Mouse (Mus musculus): ENCODE measurements around the gene Nelfe. TPM values are rescaled to one million over a fixed set of nuclear protein-coding genes. Genes with fewer than 3 reads are reported as not detected.

The Nelfe gene
- total and polyA plus RNA-seq, 2 experiments from 2014 or later, result 32.9 to 63.5 TPM

GRCm38 (mm10) chr17:34836155-34836855, 13.9 kb upstream of the Nelfe start:
- DNase-seq (ENCODE audit: low spot score), result no peak
- peak overlapping the region; percentile 69 for H3K9ac ChIP-seq (replicated peaks; ENCODE audit: low read length)
- H3K4me1 ChIP-seq (ENCODE audit: insufficient read depth, low read length), result peaks cover 13% of the 10 kb centered on the region; the same call in 1 of the 2 replicates
- peak; percentile 83 for ATAC-seq
- no peak for TF ChIP-seq CTCF (IDR thresholded peaks at IDR 0.05; ENCODE audit: low read depth)
- WGBS, result 3% methylated on average over 47 of the region's 48 CpGs
- H3K9me3 ChIP-seq (ENCODE audit: low read length), result no peaks in the 10 kb centered on the region
- no peaks in the 10 kb centered on the region for H3K27me3 ChIP-seq (ENCODE audit: insufficient read depth, low read length)
- peak overlapping the region; percentile 88 for H3K4me2 ChIP-seq (ENCODE audit: low read depth, low read length)
- peak overlapping the region; percentile 66 for H3K4me3 ChIP-seq (ENCODE audit: low read length)
- H3K36me3 ChIP-seq (ENCODE audit: insufficient read depth, low read length), result peaks cover 24% of the 10 kb centered on the region
- H3K27ac ChIP-seq, result peak overlapping the region; percentile 74

DNA sequence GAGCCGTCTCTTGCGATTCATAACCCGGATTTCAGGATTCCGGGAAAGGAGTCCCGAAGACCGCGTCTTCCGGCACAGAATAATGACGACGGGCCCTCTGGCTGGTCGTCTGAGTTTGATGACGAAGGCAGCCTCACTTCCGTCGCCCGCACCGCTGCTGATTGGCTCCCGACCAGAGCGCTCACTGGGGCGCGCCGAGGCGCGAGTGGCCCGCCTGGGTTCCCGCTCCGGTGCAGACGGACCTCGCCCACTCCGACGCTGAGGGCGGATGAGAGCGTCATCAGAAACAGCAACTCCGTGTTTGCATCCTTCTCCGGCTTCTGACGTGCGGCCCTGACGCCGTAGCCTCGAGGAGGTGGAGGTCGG, 13.4 kb upstream of the Nelfe start, which contains the start of the genes Stk19 and Dxo:
Gene Stk19, minus strand, starts transcription at position 90 of the 366 bp plus-strand sequence.
Gene Dxo, plus strand, starts transcription at position 164 of the 366 bp plus-strand sequence.
- TF ChIP-seq CTCF (IDR thresholded peaks at IDR 0.05; ENCODE audit: low read depth), result no peak
- DNase-seq (ENCODE audit: low spot score) (peak; percentile 99), ATAC-seq (peak; percentile 93)
- peak within 1 kb of the TSS; percentile 88 for H3K4me2 ChIP-seq (ENCODE audit: low read depth, low read length)
- peak within 1 kb of the TSS; percentile 66 for H3K4me3 ChIP-seq (ENCODE audit: low read length)
- H3K4me1 ChIP-seq (ENCODE audit: insufficient read depth, low read length), result peaks cover 13% of the 10 kb centered on the region; the same call in 1 of the 2 replicates
- H3K9me3 ChIP-seq (ENCODE audit: low read length), result no peaks in the 10 kb centered on the region
- no peaks in the 10 kb centered on the region for H3K27me3 ChIP-seq (ENCODE audit: insufficient read depth, low read length)
- peak within 1 kb of the TSS; percentile 74 for H3K27ac ChIP-seq
- H3K36me3 ChIP-seq (ENCODE audit: insufficient read depth, low read length), result peaks cover 30% of the 10 kb centered on the region
- WGBS, result under 1% methylated on average over 40 of the region's 40 CpGs
- H3K9ac ChIP-seq (replicated peaks; ENCODE audit: low read length), result peak within 1 kb of the TSS; percentile 69

DNA sequence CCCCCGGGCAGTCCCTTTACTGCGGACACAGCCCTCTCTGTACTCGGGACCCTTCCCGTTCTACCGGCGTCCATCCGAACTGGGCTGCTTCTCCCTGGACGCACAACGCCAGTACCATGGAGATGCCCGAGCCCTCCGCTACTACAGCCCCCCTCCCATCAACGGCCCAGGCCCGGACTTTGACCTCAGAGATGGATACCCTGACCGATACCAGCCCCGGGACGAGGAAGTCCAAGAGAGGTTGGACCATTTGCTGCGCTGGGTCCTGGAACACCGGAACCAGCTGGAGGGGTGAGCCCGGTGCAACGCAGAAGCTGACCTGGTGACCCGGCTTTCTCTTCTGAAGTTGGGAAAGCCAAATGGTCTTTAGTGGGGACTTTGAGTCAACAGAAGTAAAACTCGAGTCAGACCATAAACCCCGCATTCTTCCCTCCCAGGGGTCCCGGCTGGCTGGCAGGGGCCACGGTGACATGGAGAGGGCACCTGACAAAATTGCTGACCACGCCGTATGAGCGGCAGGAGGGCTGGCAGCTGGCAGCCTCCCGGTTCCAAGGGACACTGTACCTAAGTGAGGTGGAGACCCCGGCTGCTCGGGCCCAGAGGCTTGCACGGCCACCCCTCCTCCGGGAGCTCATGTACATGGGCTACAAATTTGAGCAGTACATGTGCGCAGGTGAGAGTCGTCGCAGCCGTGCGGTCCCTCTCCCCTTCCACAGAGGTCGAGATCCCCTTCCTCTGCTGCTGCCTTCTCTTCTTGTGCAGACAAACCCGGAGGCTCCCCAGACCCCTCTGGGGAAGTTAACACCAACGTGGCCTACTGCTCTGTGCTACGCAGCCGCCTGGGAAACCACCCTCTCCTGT, 12.5 kb upstream of the Nelfe start:
- H3K36me3 ChIP-seq (ENCODE audit: insufficient read depth, low read length), result peaks cover 34% of the 10 kb centered on the region
- H3K9ac ChIP-seq (replicated peaks; ENCODE audit: low read length), result peak overlapping the region; percentile 69
- no peaks in the 10 kb centered on the region for H3K27me3 ChIP-seq (ENCODE audit: insufficient read depth, low read length)
- no peak overlapping the region for H3K27ac ChIP-seq
- no peak for DNase-seq (ENCODE audit: low spot score)
- 38% methylated on average over 42 of the region's 43 CpGs for WGBS
- no peaks in the 10 kb centered on the region for H3K9me3 ChIP-seq (ENCODE audit: low read length)
- ATAC-seq, result peak; percentile 1
- H3K4me3 ChIP-seq (ENCODE audit: low read length), result peak overlapping the region; percentile 66
- H3K4me2 ChIP-seq (ENCODE audit: low read depth, low read length), result peak overlapping the region; percentile 88
- TF ChIP-seq CTCF (IDR thresholded peaks at IDR 0.05; ENCODE audit: low read depth), result no peak
- peaks cover 13% of the 10 kb centered on the region; the same call in 1 of the 2 replicates for H3K4me1 ChIP-seq (ENCODE audit: insufficient read depth, low read length)

DNA sequence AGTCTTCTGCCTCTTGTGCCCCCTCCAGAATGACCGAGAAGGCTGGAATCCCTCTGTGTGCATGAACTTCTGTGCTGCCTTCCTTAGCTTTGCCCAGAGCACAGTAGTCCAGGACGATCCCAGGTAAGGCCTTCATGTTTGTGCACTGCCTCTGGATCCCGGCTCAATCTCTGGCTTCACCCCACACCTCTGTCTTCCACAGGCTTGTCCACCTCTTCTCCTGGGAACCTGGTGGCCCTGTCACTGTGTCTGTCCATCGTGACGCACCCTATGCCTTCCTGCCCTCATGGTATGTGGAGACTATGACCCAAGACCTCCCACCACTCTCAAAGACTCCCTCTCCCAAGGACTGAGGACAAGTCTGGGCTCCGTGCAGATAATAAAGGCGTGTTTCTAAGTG, 11.4 kb upstream of the Nelfe start:
- no peaks in the 10 kb centered on the region for H3K27me3 ChIP-seq (ENCODE audit: insufficient read depth, low read length)
- no peaks in the 10 kb centered on the region for H3K9me3 ChIP-seq (ENCODE audit: low read length)
- 85% methylated on average over 7 of the region's 7 CpGs for WGBS
- DNase-seq (ENCODE audit: low spot score) (no peak), ATAC-seq (no peak)
- no peak for TF ChIP-seq CTCF (IDR thresholded peaks at IDR 0.05; ENCODE audit: low read depth)
- no peak overlapping the region for H3K27ac ChIP-seq
- H3K9ac ChIP-seq (replicated peaks; ENCODE audit: low read length), result no peak overlapping the region
- peaks cover 44% of the 10 kb centered on the region for H3K36me3 ChIP-seq (ENCODE audit: insufficient read depth, low read length)
- H3K4me3 ChIP-seq (ENCODE audit: low read length), result no peak overlapping the region
- peaks cover 13% of the 10 kb centered on the region; the same call in 1 of the 2 replicates for H3K4me1 ChIP-seq (ENCODE audit: insufficient read depth, low read length)
- H3K4me2 ChIP-seq (ENCODE audit: low read depth, low read length), result no peak overlapping the region

DNA sequence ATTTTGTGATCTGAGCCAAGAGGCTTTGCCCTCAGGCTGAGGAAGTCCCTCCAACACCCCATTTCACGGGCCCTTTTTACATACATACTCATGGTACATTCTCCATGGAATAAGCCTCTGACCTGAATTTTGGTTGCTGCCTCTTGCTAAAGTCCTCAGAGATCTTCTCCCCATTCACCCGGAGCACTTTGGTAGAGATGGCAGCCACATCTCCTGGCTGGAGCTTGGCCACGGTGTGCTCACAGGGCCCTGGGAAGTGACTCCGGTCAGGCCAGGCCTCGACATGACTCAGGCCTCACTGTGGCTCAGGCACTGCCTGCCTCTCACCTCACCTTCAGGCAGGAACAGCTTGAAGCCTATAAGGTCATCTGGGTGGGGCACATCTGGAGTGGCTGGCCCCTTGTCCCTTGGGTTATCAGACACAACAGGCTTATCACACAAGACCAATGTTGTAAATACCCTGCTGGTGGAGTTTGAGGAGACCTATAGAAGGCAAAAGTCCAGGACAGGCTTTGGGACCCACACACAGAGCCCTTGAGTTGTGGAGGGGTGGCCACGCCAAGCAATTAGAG, 9.4 kb upstream of the Nelfe start:
- H3K9me3 ChIP-seq (ENCODE audit: low read length), result no peaks in the 10 kb centered on the region
- no peak overlapping the region for H3K4me3 ChIP-seq (ENCODE audit: low read length)
- H3K27me3 ChIP-seq (ENCODE audit: insufficient read depth, low read length), result no peaks in the 10 kb centered on the region
- H3K4me2 ChIP-seq (ENCODE audit: low read depth, low read length), result no peak overlapping the region
- H3K4me1 ChIP-seq (ENCODE audit: insufficient read depth, low read length), result peaks cover 11% of the 10 kb centered on the region; the same call in 1 of the 2 replicates
- WGBS, result 85% methylated on average over 6 of the region's 6 CpGs
- no peak overlapping the region for H3K9ac ChIP-seq (replicated peaks; ENCODE audit: low read length)
- H3K27ac ChIP-seq, result no peak overlapping the region
- DNase-seq (ENCODE audit: low spot score) (no peak), ATAC-seq (no peak)
- H3K36me3 ChIP-seq (ENCODE audit: insufficient read depth, low read length), result peaks cover 52% of the 10 kb centered on the region
- TF ChIP-seq CTCF (IDR thresholded peaks at IDR 0.05; ENCODE audit: low read depth), result no peak

- TF ChIP-seq CTCF (IDR thresholded peaks at IDR 0.05; ENCODE audit: low read depth), result no peak
- Histone ChIP-seq H3K9ac (replicated peaks; ENCODE audit: low read length) (no peak overlapping the region), H3K4me1 (ENCODE audit: insufficient read depth, low read length) (0 out of 2 replicates have a peak, but pooled peaks cover 4% of the 10 kb centered on the region), H3K36me3 (ENCODE audit: insufficient read depth, low read length) (peaks cover 59% of the 10 kb centered on the region), H3K27ac (no peak overlapping the region), H3K9me3 (ENCODE audit: low read length) (no peaks in the 10 kb centered on the region), H3K4me2 (ENCODE audit: low read depth, low read length) (no peak overlapping the region), H3K27me3 (ENCODE audit: insufficient read depth, low read length) (no peaks in the 10 kb centered on the region), H3K4me3 (ENCODE audit: low read length) (no peak overlapping the region)
- 93% methylated on average over 13 of the region's 13 CpGs for WGBS
- ATAC-seq (no peak), DNase-seq (ENCODE audit: low spot score) (no peak)
Observed at GRCm38 (mm10) chr17:34844884-34845283, 5.3 kb upstream of the Nelfe start.

All from hindbrain, postnatal 0 days (tissue).